Mouse (Mus musculus) intestine, postnatal 0 days (tissue): ENCODE measurements at regions not wholly inside any gene's neighbourhood (a gene's known extent, or its start where the extent isn't known, plus 50 kb on each side); places are given as distances from the start of the nearest gene placed in this dataset.
A peak's percentile ranks its signal among the peaks of the same experiment; 100 is the strongest.

ENCODE experiments used
- ATAC-seq: fragments of 200-750 bp; cut with Nextera tagmentation; 2 replicates; pipeline ENCODE4 v1.8.0; 2017; ENCODE audit warnings: mild to moderate bottlenecking, moderate TSS enrichment, moderate library complexity
- H3K27ac ChIP-seq: fragments of 300-500 bp; sonication (generic); 2 replicates; pipeline ENCODE4 v1.5.1; 2014; ENCODE audit warnings: mild to moderate bottlenecking, low read depth, low read length, moderate library complexity
- H3K27me3 ChIP-seq: fragments of 300-500 bp; sonication (generic); replicated peaks from 2 replicates; pipeline ENCODE4 v1.6.1; 2014; ENCODE audit warnings: low read length, mixed read lengths; ENCODE audit not compliant: control insufficient read depth, insufficient read depth
- H3K36me3 ChIP-seq: fragments of 300-500 bp; sonication (generic); 2 replicates; pipeline ENCODE4 v1.6.1; 2014; ENCODE audit warnings: mild to moderate bottlenecking, moderate library complexity; ENCODE audit not compliant: control insufficient read depth, insufficient read depth
- H3K4me1 ChIP-seq: fragments of 300-500 bp; sonication (generic); replicated peaks from 2 replicates; pipeline ENCODE4 v1.6.1; 2014; ENCODE audit warnings: antibody characterized with exemption, low read length, mixed read lengths; ENCODE audit not compliant: control insufficient read depth, insufficient read depth
- H3K4me2 ChIP-seq: fragments of 300-500 bp; sonication (generic); replicated peaks from 2 replicates; pipeline ENCODE4 v1.6.1; 2014; ENCODE audit warnings: low read depth, mild to moderate bottlenecking, moderate library complexity
- H3K4me3 ChIP-seq: fragments of 300-500 bp; sonication (generic); 2 replicates; pipeline ENCODE4 v1.5.1; 2014; ENCODE audit warnings: low read depth, low read length
- H3K9ac ChIP-seq: fragments of 300-500 bp; sonication (generic); 2 replicates; pipeline ENCODE4 v1.6.1; 2014; ENCODE audit warnings: mild to moderate bottlenecking, low read depth, low read length
- H3K9me3 ChIP-seq: fragments of 300-500 bp; sonication (generic); 2 replicates; pipeline ENCODE4 v1.6.1; 2016; ENCODE audit warnings: mixed run types; ENCODE audit not compliant: control insufficient read depth
- CTCF ChIP-seq: sonication (generic); IDR thresholded peaks from 2 replicates; pipeline ENCODE4 v1.5.1; 2016; ENCODE audit warnings: low read depth, mild to moderate bottlenecking, control low read depth, antibody characterized with exemption, moderate library complexity
- WGBS: fragments of 180-500 bp; shearing (Covaris S2); extraction: QIAGEN DNeasy Blood & Tissue Kit; methylation state at CpG from one replicate; pipeline ENCODE4 v1.1.7; 2014; 5-methylcytosine and 5-hydroxymethylcytosine counted together

- ATAC-seq = no peak
- no peaks in the 10 kb centered on the region for H3K27me3 ChIP-seq
- H3K4me3 ChIP-seq = no peak overlapping the region
- H3K9ac ChIP-seq = no peak overlapping the region
- 85% methylated on average over 3 of the region's 3 CpGs for WGBS
- no peaks in the 10 kb centered on the region for H3K4me1 ChIP-seq
- no peak overlapping the region for H3K4me2 ChIP-seq
- H3K9me3 ChIP-seq = no peaks in the 10 kb centered on the region
- no peaks in the 10 kb centered on the region for H3K36me3 ChIP-seq
- peak; percentile 30 for TF ChIP-seq CTCF
- no peak overlapping the region for H3K27ac ChIP-seq
These were observed 201.3 kb upstream of the Fat3 start for GRCm38 (mm10) chr9:16702431-16702830.

- no peak overlapping the region for H3K27ac ChIP-seq
- H3K36me3 ChIP-seq = no peaks in the 10 kb centered on the region
- TF ChIP-seq CTCF = no peak
- no peak for ATAC-seq
- no peaks in the 10 kb centered on the region for H3K9me3 ChIP-seq
- no peak overlapping the region for H3K4me2 ChIP-seq
- H3K4me1 ChIP-seq = no peaks in the 10 kb centered on the region
- no peak overlapping the region for H3K4me3 ChIP-seq
- no peak overlapping the region for H3K9ac ChIP-seq
- H3K27me3 ChIP-seq = no peaks in the 10 kb centered on the region
- 75% methylated on average over 2 of the region's 2 CpGs for WGBS
These were observed 160.4 kb upstream of the Fat3 start for GRCm38 (mm10) chr9:16661527-16661926.

GRCm38 (mm10) chr9:16660940-16661339 lies 159.9 kb upstream of the Fat3 start:
- H3K4me2 ChIP-seq = no peak overlapping the region
- H3K9me3 ChIP-seq = no peaks in the 10 kb centered on the region
- TF ChIP-seq CTCF = no peak
- no peaks in the 10 kb centered on the region for H3K4me1 ChIP-seq
- 65% methylated on average over 3 of the region's 3 CpGs for WGBS
- H3K4me3 ChIP-seq = no peak overlapping the region
- no peak overlapping the region for H3K27ac ChIP-seq
- no peak for ATAC-seq
- H3K36me3 ChIP-seq = no peaks in the 10 kb centered on the region
- H3K9ac ChIP-seq = no peak overlapping the region
- no peaks in the 10 kb centered on the region for H3K27me3 ChIP-seq
